Mouse (Mus musculus) liver, embryonic 13.5 days (tissue): ENCODE results near the gene Sec14l1. TPM values are rescaled to one million over a fixed set of nuclear protein-coding genes. Genes with fewer than 3 reads are reported as not detected.

Experiments
- ATAC-seq: fragments of 200-750 bp; cut with Nextera tagmentation; 2 replicates; pipeline ENCODE4 v1.8.0; 2017; ENCODE audit warnings: low read depth, mild to moderate bottlenecking, moderate number of reproducible peaks, moderate library complexity
- DNase-seq: peaks from one replicate; pipeline ENCODE4 v3.0.0; 2022
- H3K27ac ChIP-seq: fragments of 300-500 bp; sonication (generic); 2 replicates; pipeline ENCODE4 v1.5.1; 2015; ENCODE audit warnings: moderate library complexity, mild to moderate bottlenecking, inconsistent platforms
- H3K27me3 ChIP-seq: fragments of 300-500 bp; sonication (generic); 2 replicates; pipeline ENCODE4 v1.6.1; 2015; ENCODE audit warnings: mild to moderate bottlenecking, inconsistent platforms
- H3K36me3 ChIP-seq: fragments of 300-500 bp; sonication (generic); 2 replicates; pipeline ENCODE4 v1.6.1; 2015; ENCODE audit warnings: mild to moderate bottlenecking, inconsistent platforms
- H3K4me1 ChIP-seq: fragments of 300-500 bp; sonication (generic); replicated peaks from 2 replicates; pipeline ENCODE4 v1.6.1; 2015; ENCODE audit warnings: inconsistent platforms
- H3K4me2 ChIP-seq: fragments of 300-500 bp; sonication (generic); 2 replicates; pipeline ENCODE4 v1.6.1; 2015; ENCODE audit warnings: inconsistent platforms, mild to moderate bottlenecking, moderate library complexity
- H3K4me3 ChIP-seq: fragments of 300-500 bp; sonication (generic); replicated peaks from 2 replicates; pipeline ENCODE4 v1.5.1; 2015; ENCODE audit warnings: mild to moderate bottlenecking, inconsistent platforms
- H3K9ac ChIP-seq: fragments of 300-500 bp; sonication (generic); 2 replicates; pipeline ENCODE4 v1.6.1; 2015; ENCODE audit warnings: mild to moderate bottlenecking, inconsistent platforms
- H3K9me3 ChIP-seq: fragments of 300-500 bp; sonication (generic); replicated peaks from 2 replicates; pipeline ENCODE4 v1.6.1; 2016; ENCODE audit warnings: inconsistent platforms
- WGBS: fragments of 180-500 bp; shearing (Covaris S2); methylation state at CpG from one replicate; pipeline ENCODE4 v1.1.7; 2015; ENCODE audit not compliant: insufficient replicate concordance; 5-methylcytosine and 5-hydroxymethylcytosine counted together
- polyA plus RNA-seq: library from polyadenylated mRNA; unstranded; fragments of >200 nt; fragmentation: Nextera tagmentation; extraction: Ambion mirVana; gene quantifications from 2 replicates; pipeline ENCODE4 v1.2.1, GENCODE M21; 2015

Sec14l1 gene
- polyA plus RNA-seq, 1 experiment from 2014 or later: 19.7 TPM

DNA sequence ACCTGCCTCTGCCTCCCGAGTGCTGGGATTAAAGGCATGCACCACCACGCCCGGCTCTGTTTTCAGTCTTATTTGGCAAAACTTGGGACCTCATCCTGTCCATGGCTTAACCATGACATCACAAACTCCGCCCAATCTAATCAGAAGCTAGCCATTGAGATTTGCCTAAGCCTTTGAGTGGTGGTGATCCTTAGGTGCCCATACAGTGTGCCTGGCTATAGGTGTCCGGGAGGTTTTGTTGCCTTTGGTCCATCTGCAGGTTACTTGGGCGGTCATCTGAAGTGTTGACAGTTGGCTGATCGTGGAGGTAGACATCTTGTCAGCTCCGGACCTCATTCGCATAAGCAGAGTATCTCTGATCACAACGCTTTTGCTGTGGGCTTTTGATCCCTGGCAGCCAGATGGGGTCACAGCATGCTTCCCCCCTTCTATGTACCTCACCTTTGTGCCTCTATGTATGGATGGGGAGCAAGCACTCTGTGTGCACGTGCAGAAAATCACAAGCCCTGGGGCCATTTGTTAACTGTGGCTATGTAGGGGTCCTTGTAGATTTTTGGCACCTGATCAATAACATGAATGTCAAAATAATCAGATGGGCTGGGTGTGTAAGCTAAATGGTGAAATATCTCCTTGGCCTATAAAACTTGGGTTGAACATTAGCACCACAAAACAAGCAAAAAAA lies 2.9 kb upstream of the Sec14l1 start:
- WGBS: 64% methylated on average over 11 of the region's 11 CpGs
- Histone ChIP-seq H3K4me1 (peaks cover 63% of the 10 kb centered on the region), H3K4me2 (0 out of 2 replicates have a peak overlapping the region, but pooled peaks have one; percentile 80)

DNA sequence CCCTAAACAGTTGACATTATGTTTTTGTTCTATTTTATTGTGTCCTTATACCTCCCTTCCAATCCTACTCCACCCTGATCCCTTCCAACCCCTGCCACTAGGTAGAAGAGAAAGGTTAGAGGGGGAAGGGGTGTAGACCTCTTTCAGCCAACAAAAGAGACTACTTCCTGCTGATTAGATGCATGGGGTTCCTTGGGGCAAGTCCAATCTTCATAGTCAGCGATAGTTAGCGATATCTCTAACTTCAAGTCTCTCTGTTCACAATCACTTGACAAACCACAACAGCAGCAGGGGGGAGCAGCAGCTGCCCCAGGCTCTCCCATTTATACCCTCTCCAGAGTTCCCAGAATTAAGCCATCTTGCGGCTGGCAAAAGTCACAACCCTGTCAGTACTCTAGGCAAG lies 2.3 kb upstream of the Sec14l1 start:
- Histone ChIP-seq H3K36me3 (peaks cover 10% of the 10 kb centered on the region), H3K4me2 (0 out of 2 replicates have a peak overlapping the region, but pooled peaks have one; percentile 80), H3K4me1 (peaks cover 68% of the 10 kb centered on the region), H3K9me3 (peaks cover 4% of the 10 kb centered on the region; the same call in 1 of the 2 replicates), H3K4me3 (no peak overlapping the region), H3K27ac (peak overlapping the region; percentile 99), H3K27me3 (no peaks in the 10 kb centered on the region), H3K9ac (peak overlapping the region; percentile 40)
- 13% methylated on average over 3 of the region's 3 CpGs for WGBS
- DNase-seq (peak; percentile 14), ATAC-seq (no peak)

More for the DNA sequence above, 2.9 kb upstream of the Sec14l1 start:
- Histone ChIP-seq H3K4me3 (no peak overlapping the region), H3K27ac (peak overlapping the region; percentile 99), H3K9me3 (peaks cover 4% of the 10 kb centered on the region; the same call in 1 of the 2 replicates), H3K27me3 (no peaks in the 10 kb centered on the region), H3K36me3 (peaks cover 5% of the 10 kb centered on the region), H3K9ac (peak overlapping the region; percentile 40; the same call in 1 of the 2 replicates)
- DNase-seq: peak; percentile 10
- ATAC-seq: no peak

DNA sequence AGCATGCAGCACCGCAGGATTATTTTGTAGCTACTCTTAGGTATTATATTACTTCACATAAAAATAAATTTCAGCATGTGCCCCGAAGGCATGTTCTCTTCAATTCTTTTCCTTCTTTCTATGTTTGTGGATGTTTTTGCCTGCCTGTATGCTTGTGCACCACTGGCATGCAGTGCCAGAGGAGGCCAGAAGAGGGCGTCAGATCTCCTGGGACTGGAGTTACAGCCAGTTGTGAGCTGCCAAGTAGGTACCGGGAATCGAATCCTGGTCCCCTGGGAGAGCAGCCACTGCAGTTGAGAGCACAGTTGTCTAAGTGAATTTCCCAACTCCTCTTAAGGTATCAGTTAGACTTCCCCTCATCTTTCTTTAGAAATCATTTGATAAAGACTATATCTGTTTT lies 1.6 kb upstream of the Sec14l1 start:
- ATAC-seq (no peak), DNase-seq (no peak)
- 80% methylated on average over 5 of the region's 5 CpGs for WGBS
- Histone ChIP-seq H3K27me3 (no peaks in the 10 kb centered on the region), H3K27ac (peak overlapping the region; percentile 99), H3K4me2 (peak overlapping the region; percentile 80), H3K36me3 (peaks cover 17% of the 10 kb centered on the region), H3K9me3 (peaks cover 4% of the 10 kb centered on the region; the same call in 1 of the 2 replicates), H3K9ac (peak overlapping the region; percentile 40; the same call in 1 of the 2 replicates), H3K4me1 (peaks cover 72% of the 10 kb centered on the region), H3K4me3 (peak overlapping the region; percentile 98; the same call in 1 of the 2 replicates)

DNA sequence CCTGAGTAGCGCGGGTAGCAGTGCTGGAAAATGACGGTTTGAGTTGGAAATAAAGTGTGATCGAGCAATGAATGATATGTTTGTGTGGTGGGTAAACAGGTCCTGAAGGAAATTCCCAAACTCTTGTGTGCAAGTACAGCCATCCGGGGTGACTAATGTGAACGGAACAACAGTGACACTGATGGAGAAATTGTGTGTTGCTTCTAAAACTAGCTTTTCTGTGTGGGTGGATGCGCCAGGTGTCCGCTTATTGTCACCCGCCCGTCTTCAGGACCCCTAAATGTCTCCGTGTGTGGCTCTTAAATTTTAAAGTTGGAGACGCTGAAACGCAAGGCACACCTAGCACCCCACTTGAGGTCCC lies 757 bp upstream of the Sec14l1 start:
- Histone ChIP-seq H3K9ac (peak overlapping the region; percentile 83), H3K4me1 (peaks cover 73% of the 10 kb centered on the region), H3K27ac (peak overlapping the region; percentile 99), H3K27me3 (no peaks in the 10 kb centered on the region), H3K4me3 (peak overlapping the region; percentile 98), H3K4me2 (peak overlapping the region; percentile 80), H3K9me3 (peaks cover 4% of the 10 kb centered on the region; the same call in 1 of the 2 replicates), H3K36me3 (peaks cover 21% of the 10 kb centered on the region)
- DNase-seq (no peak), ATAC-seq (no peak)
- 41% methylated on average over 13 of the region's 13 CpGs for WGBS

DNA sequence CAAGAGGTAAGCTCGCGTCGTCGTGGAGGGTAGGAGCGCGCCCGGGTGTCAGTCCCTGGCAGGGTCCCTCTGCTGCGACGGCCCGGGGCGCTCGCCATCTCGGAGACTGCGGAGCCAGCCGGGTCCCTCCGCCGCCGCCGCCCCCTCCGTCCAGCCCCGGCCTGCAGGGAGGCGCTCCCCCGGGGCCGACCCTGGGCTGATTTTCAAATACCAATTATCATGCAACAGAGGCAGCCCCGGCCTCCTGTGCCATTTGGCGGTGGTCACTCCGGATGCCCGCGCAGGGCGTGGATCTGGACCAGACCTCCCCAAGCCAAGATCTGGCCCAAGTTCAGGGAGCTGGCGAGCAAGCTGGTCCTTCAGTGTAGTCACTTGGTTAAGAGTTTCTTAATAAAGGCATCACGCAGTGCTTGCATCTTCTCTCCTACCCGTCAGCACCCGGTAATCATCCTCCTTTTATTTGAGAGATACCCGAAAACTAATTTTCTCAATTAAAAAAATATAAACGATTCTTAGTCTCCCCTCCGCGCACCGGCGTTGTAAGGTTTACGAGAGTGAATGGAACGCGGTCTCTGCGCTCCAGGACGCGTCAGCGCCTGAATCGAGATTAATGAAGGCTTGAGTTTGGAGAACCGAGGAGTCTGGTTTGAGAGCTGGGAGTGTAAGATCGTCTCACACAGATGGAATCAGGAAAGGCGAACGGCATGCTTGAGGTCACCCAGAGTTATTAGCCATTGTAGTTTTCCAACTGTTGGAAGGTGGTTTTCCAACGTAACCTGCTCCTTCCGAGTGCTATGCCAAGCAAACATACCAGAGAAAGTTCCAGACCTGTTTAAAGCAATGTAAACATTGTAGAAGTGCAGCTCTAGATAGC lies 615 bp downstream of the Sec14l1 start:
- no peaks in the 10 kb centered on the region for H3K27me3 ChIP-seq
- ATAC-seq (no peak; the same call in 1 of the 2 replicates), DNase-seq (peak; percentile 17)
- H3K4me2 ChIP-seq: peak overlapping the region; percentile 80
- peak overlapping the region; percentile 98 for H3K9ac ChIP-seq
- peak overlapping the region; percentile 98 for H3K4me3 ChIP-seq
- H3K36me3 ChIP-seq: peaks cover 22% of the 10 kb centered on the region
- peaks cover 4% of the 10 kb centered on the region; the same call in 1 of the 2 replicates for H3K9me3 ChIP-seq
- peaks cover 78% of the 10 kb centered on the region for H3K4me1 ChIP-seq
- peak overlapping the region; percentile 99 for H3K27ac ChIP-seq
- 2% methylated on average over 54 of the region's 54 CpGs for WGBS

DNA sequence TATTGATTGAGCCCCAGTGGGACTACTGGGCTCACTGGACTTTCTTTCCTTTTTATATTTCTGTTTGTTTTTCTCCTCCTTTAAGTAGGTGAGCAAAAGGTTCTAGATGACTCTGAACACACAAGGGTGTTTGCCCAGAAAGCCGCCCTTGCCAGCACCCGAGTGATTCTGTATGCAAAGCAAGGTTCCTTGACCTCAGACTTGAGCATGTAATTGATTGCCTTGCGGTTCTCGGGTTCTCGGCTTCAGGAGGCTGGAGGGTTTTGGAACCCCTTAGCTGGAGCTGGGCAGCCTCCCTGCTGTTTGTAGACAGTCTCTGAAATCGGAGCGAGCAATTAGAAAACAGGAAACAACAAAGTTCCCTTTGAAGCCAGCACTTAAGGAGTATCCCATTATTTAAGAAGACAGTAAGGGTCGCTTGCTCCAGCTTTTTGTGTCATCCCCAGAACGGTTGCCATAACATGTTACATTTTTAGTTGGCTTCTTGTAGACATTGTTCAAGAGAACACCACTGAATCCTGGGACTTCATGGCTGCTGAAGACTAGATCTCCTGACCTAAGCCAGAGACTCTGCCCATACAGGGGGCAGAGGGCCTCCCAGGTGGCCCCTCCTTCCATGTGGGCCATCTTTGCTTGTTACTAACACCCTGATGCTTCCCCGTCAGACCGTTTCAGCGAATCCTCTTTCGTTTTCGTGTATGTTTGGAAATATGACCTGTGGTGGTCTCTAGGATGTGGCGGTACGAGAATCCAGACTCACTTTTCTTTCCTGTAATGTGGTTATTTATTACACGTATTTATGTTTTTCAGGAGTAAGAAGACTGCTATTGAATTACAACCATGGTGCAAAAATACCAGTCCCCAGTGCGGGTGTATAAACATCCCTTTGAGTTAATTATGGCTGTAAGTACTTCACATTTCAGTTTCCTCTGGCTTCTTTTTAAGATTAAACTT lies 1.7 kb downstream of the Sec14l1 start:
- H3K4me3 ChIP-seq: peak overlapping the region; percentile 98
- peaks cover 4% of the 10 kb centered on the region; the same call in 1 of the 2 replicates for H3K9me3 ChIP-seq
- 69% methylated on average over 18 of the region's 18 CpGs for WGBS
- DNase-seq (no peak), ATAC-seq (no peak)
- peak overlapping the region; percentile 99 for H3K27ac ChIP-seq
- peak overlapping the region; percentile 80 for H3K4me2 ChIP-seq
- H3K27me3 ChIP-seq: no peaks in the 10 kb centered on the region
- H3K36me3 ChIP-seq: peaks cover 26% of the 10 kb centered on the region
- peaks cover 86% of the 10 kb centered on the region for H3K4me1 ChIP-seq
- H3K9ac ChIP-seq: peak overlapping the region; percentile 98

DNA sequence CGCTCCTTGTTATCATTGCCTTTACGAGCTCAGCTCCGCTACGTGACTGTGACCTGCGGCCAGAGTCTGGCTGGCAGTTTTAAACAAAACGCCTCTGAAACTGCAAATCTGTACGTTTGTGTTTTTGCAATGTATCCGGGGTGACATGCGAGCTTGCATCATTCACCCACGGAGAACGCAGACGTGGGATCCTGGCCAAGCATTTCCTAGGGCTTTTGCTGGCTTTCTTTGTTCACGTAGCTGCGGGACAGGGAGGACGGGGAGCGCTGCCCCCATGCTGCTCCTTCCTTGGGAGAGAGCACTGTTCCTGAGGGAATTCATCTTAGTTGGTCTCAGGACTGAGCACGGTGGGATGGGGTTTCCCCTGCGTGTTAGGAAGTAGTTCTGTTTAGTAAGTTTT lies 2.4 kb downstream of the Sec14l1 start:
- ATAC-seq (no peak), DNase-seq (no peak)
- H3K4me3 ChIP-seq: peak overlapping the region; percentile 98
- peaks cover 26% of the 10 kb centered on the region for H3K36me3 ChIP-seq
- H3K27me3 ChIP-seq: no peaks in the 10 kb centered on the region
- 86% methylated on average over 18 of the region's 18 CpGs for WGBS
- peak overlapping the region; percentile 80 for H3K4me2 ChIP-seq
- no peak overlapping the region for H3K9ac ChIP-seq
- peaks cover 4% of the 10 kb centered on the region; the same call in 1 of the 2 replicates for H3K9me3 ChIP-seq
- H3K4me1 ChIP-seq: peaks cover 82% of the 10 kb centered on the region
- H3K27ac ChIP-seq: 0 out of 2 replicates have a peak overlapping the region, but pooled peaks have one; percentile 99

DNA sequence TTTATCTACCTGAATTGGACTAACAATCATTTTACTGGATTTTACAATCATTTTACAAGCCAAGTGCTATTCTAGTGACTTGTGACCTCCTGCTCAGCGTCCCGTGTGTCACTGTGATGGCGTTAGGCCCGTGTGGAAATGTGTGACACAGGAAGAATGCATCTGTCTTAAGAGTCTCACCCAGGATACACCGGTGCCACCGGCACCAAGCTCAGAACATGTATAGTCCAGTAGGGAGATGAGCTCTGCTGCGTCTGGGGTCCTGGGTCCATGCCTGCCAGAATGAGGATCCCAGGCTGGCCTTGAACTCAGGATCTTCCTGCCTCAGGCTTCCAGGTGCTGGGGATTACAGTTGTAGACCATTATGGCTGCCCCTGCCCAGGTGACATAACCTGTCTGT lies 2.8 kb downstream of the Sec14l1 start:
- Histone ChIP-seq H3K27ac (no peak overlapping the region), H3K4me2 (no peak overlapping the region), H3K4me1 (peaks cover 77% of the 10 kb centered on the region)

DNA sequence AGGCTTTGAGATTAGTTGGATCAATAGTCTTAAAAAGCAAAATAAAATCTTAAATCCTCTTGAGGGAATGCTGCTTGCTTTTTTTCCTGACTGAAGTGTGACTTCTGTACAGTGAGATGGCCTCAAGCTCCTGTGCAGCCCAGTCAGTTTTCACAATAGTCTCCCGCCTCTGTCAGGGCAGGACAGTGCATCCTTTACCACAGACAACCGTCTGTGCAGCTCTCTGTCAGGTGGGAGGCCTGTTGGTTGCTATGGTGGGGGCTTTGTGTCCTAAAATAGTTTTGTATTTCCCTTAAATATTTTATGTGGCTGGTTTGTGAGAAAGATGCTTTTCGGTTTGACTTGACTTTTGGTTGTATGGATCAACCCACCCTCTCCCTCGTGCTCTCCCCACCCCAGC lies 3.3 kb downstream of the Sec14l1 start:
- 75% methylated on average over 4 of the region's 4 CpGs for WGBS
- no peaks in the 10 kb centered on the region for H3K27me3 ChIP-seq
- no peak overlapping the region for H3K4me3 ChIP-seq
- H3K4me2 ChIP-seq: no peak overlapping the region
- H3K9ac ChIP-seq: no peak overlapping the region
- H3K27ac ChIP-seq: no peak overlapping the region
- DNase-seq: no peak
- H3K4me1 ChIP-seq: peaks cover 72% of the 10 kb centered on the region
- H3K9me3 ChIP-seq: peaks cover 4% of the 10 kb centered on the region; the same call in 1 of the 2 replicates
- no peak for ATAC-seq
- peaks cover 33% of the 10 kb centered on the region for H3K36me3 ChIP-seq

More for the DNA sequence above, 2.8 kb downstream of the Sec14l1 start:
- H3K4me3 ChIP-seq: no peak overlapping the region
- 91% methylated on average over 7 of the region's 7 CpGs for WGBS
- H3K9me3 ChIP-seq: peaks cover 4% of the 10 kb centered on the region; the same call in 1 of the 2 replicates
- H3K9ac ChIP-seq: no peak overlapping the region
- H3K36me3 ChIP-seq: peaks cover 30% of the 10 kb centered on the region
- H3K27me3 ChIP-seq: no peaks in the 10 kb centered on the region
- ATAC-seq (no peak), DNase-seq (no peak)

DNA sequence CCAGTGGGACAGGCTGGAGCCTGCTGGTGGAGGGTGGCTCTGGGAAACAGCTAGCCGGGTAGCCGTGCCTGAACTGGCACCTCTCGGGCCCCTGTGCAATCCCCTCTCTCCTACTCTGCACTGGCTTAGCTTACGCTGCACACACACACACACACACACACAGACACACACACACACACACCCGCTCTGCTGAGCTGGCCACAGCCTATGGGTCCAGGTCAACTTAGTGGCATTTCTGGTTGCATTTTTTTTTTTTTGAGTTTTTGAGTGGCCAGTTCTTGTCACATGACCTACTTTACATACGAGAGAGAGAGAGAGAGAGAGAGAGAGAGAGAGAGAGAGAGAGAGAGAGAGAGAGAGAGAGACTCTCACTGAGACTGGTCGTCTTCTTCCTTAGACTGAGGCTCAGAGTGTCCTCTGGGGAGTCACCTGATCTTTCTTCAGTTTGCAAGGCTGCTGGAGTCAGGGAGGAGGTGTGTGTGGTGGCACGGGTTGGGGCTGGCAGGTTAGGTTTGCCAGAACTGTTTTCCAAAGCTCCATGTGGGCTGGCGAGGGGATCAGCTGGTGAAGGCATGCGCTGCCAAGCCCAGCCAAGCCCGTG lies 3.9 kb downstream of the Sec14l1 start:
- 72% methylated on average over 11 of the region's 11 CpGs for WGBS
- DNase-seq: no peak
- 0 out of 2 replicates have a peak overlapping the region, but pooled peaks have one; percentile 20 for H3K27ac ChIP-seq
- H3K4me2 ChIP-seq: no peak overlapping the region
- no peak overlapping the region for H3K4me3 ChIP-seq
- peaks cover 33% of the 10 kb centered on the region for H3K36me3 ChIP-seq
- H3K9ac ChIP-seq: no peak overlapping the region
- no peak for ATAC-seq
- H3K27me3 ChIP-seq: no peaks in the 10 kb centered on the region
- peaks cover 67% of the 10 kb centered on the region for H3K4me1 ChIP-seq
- H3K9me3 ChIP-seq: no peaks in the 10 kb centered on the region
